Mouse (Mus musculus): ENCODE measurements around the gene Zfp148. TPM values are rescaled to one million over a fixed set of nuclear protein-coding genes. Genes with fewer than 3 reads are reported as not detected.
"Not testable (repeated sequence)": the region's sequence is repeated elsewhere in the genome, so short reads cannot be mapped to it uniquely, and the experiment has no call there.

The Zfp148 gene
- 49.3 and 55.3 TPM in 2 replicates for polyA plus RNA-seq (2015; fragmentation: Nextera tagmentation; extraction: Ambion mirVana)

- H3K27me3 ChIP-seq (replicated peaks); H3K9me3 ChIP-seq; H3K4me1 ChIP-seq (replicated peaks); H3K36me3 ChIP-seq: not testable (repeated sequence)
- Histone ChIP-seq H3K9ac (peak within 1 kb of the TSS; percentile 97), H3K4me2 (replicated peaks) (peak within 1 kb of the TSS; percentile 81), H3K27ac (peak within 1 kb of the TSS; percentile 91), H3K4me3 (replicated peaks) (peak within 1 kb of the TSS; percentile 93)
- peak; percentile 93 for ATAC-seq
- 2% methylated on average over 47 of the region's 50 CpGs for WGBS
Measured at GRCm38 (mm10) chr16:33379944-33380881, at the start of gene Zfp148. Zfp148 (plus strand) TSS chr16:33380836.

- no peaks in the 10 kb centered on the region for H3K36me3 ChIP-seq
- no peak overlapping the region for H3K9ac ChIP-seq
- no peaks in the 10 kb centered on the region for H3K27me3 ChIP-seq (replicated peaks)
- H3K27ac ChIP-seq: no peak overlapping the region
- H3K9me3 ChIP-seq: no peaks in the 10 kb centered on the region
- no peak for ATAC-seq
- no peak overlapping the region for H3K4me2 ChIP-seq (replicated peaks)
- 69% methylated on average over 14 of the region's 14 CpGs for WGBS
- H3K4me3 ChIP-seq (replicated peaks): no peak overlapping the region
- peaks cover 4% of the 10 kb centered on the region; the same call in 1 of the 2 replicates for H3K4me1 ChIP-seq (replicated peaks)
Measured at GRCm38 (mm10) chr16:33333015-33333414, 47.6 kb upstream of the Zfp148 start.

- Histone ChIP-seq H3K27ac (no peak overlapping the region), H3K9ac (no peak overlapping the region), H3K36me3 (no peaks in the 10 kb centered on the region), H3K4me3 (replicated peaks) (no peak overlapping the region), H3K27me3 (replicated peaks) (no peaks in the 10 kb centered on the region), H3K9me3 (no peaks in the 10 kb centered on the region), H3K4me2 (replicated peaks) (peak overlapping the region; percentile 40), H3K4me1 (replicated peaks) (peaks cover 4% of the 10 kb centered on the region; the same call in 1 of the 2 replicates)
- WGBS: 10% methylated on average over 8 of the region's 8 CpGs
- peak; percentile 77 for ATAC-seq
Measured at GRCm38 (mm10) chr16:33337177-33337576, 43.5 kb upstream of the Zfp148 start.

GRCm38 (mm10) chr16:33337681-33338080 is 43.0 kb upstream of the Zfp148 start:
- Histone ChIP-seq H3K9me3 (no peaks in the 10 kb centered on the region), H3K9ac (no peak overlapping the region), H3K36me3 (no peaks in the 10 kb centered on the region), H3K27ac (no peak overlapping the region), H3K4me1 (replicated peaks) (peaks cover 4% of the 10 kb centered on the region; the same call in 1 of the 2 replicates), H3K27me3 (replicated peaks) (no peaks in the 10 kb centered on the region), H3K4me3 (replicated peaks) (no peak overlapping the region), H3K4me2 (replicated peaks) (peak overlapping the region; percentile 40)
- ATAC-seq: peak; percentile 34; the same call in 1 of the 2 replicates
- WGBS: 65% methylated on average over 10 of the region's 10 CpGs

- Histone ChIP-seq H3K4me3 (replicated peaks) (no peak overlapping the region), H3K4me2 (replicated peaks) (no peak overlapping the region), H3K4me1 (replicated peaks) (peaks cover 4% of the 10 kb centered on the region; the same call in 1 of the 2 replicates), H3K9me3 (no peaks in the 10 kb centered on the region), H3K27me3 (replicated peaks) (no peaks in the 10 kb centered on the region), H3K9ac (no peak overlapping the region), H3K27ac (no peak overlapping the region), H3K36me3 (no peaks in the 10 kb centered on the region)
- WGBS: 34% methylated on average over 4 of the region's 4 CpGs
- ATAC-seq: no peak
Measured at GRCm38 (mm10) chr16:33338492-33338891, 42.1 kb upstream of the Zfp148 start.

GRCm38 (mm10) chr16:33339476-33339875 is 41.2 kb upstream of the Zfp148 start:
- Histone ChIP-seq H3K9me3 (no peaks in the 10 kb centered on the region), H3K36me3 (no peaks in the 10 kb centered on the region), H3K27me3 (replicated peaks) (no peaks in the 10 kb centered on the region), H3K9ac (no peak overlapping the region), H3K4me3 (replicated peaks) (no peak overlapping the region), H3K4me1 (replicated peaks) (peaks cover 8% of the 10 kb centered on the region; the same call in 1 of the 2 replicates), H3K4me2 (replicated peaks) (no peak overlapping the region), H3K27ac (no peak overlapping the region)
- 65% methylated on average over 2 of the region's 2 CpGs for WGBS
- no peak for ATAC-seq

- H3K36me3 ChIP-seq: no peaks in the 10 kb centered on the region
- H3K27ac ChIP-seq: no peak overlapping the region
- no peak overlapping the region for H3K4me2 ChIP-seq (replicated peaks)
- no peaks in the 10 kb centered on the region for H3K9me3 ChIP-seq
- H3K4me1 ChIP-seq (replicated peaks): peaks cover 9% of the 10 kb centered on the region; the same call in 1 of the 2 replicates
- no peak for ATAC-seq
- 48% methylated on average over 1 of the region's 1 CpGs for WGBS
- H3K4me3 ChIP-seq (replicated peaks): no peak overlapping the region
- no peaks in the 10 kb centered on the region for H3K27me3 ChIP-seq (replicated peaks)
- no peak overlapping the region for H3K9ac ChIP-seq
Measured at GRCm38 (mm10) chr16:33342356-33342755, 38.3 kb upstream of the Zfp148 start.

GRCm38 (mm10) chr16:33343106-33343505 is 37.5 kb upstream of the Zfp148 start:
- H3K27ac ChIP-seq: no peak overlapping the region

GRCm38 (mm10) chr16:33343601-33344000 is 37.0 kb upstream of the Zfp148 start:
- H3K9ac ChIP-seq: no peak overlapping the region
- 0 out of 2 replicates have a peak, but pooled peaks cover 9% of the 10 kb centered on the region for H3K4me1 ChIP-seq (replicated peaks)
- H3K36me3 ChIP-seq: no peaks in the 10 kb centered on the region
- no peaks in the 10 kb centered on the region for H3K9me3 ChIP-seq
- H3K27ac ChIP-seq: no peak overlapping the region
- no peak for ATAC-seq
- no peak overlapping the region for H3K4me3 ChIP-seq (replicated peaks)
- 81% methylated on average over 7 of the region's 7 CpGs for WGBS
- no peak overlapping the region for H3K4me2 ChIP-seq (replicated peaks)
- no peaks in the 10 kb centered on the region for H3K27me3 ChIP-seq (replicated peaks)

More at GRCm38 (mm10) chr16:33343106-33343505, 37.5 kb upstream of the Zfp148 start:
- no peak overlapping the region for H3K4me2 ChIP-seq (replicated peaks)
- no peaks in the 10 kb centered on the region for H3K9me3 ChIP-seq
- H3K36me3 ChIP-seq: no peaks in the 10 kb centered on the region
- WGBS: 54% methylated on average over 5 of the region's 5 CpGs
- H3K4me3 ChIP-seq (replicated peaks): no peak overlapping the region
- no peak for ATAC-seq
- H3K27me3 ChIP-seq (replicated peaks): no peaks in the 10 kb centered on the region
- 0 out of 2 replicates have a peak, but pooled peaks cover 9% of the 10 kb centered on the region for H3K4me1 ChIP-seq (replicated peaks)
- H3K9ac ChIP-seq: no peak overlapping the region

GRCm38 (mm10) chr16:33344379-33344778 is 36.3 kb upstream of the Zfp148 start:
- Histone ChIP-seq H3K27ac (peak overlapping the region; percentile 1; the same call in 1 of the 2 replicates), H3K4me1 (replicated peaks) (0 out of 2 replicates have a peak, but pooled peaks cover 9% of the 10 kb centered on the region), H3K9ac (no peak overlapping the region), H3K9me3 (no peaks in the 10 kb centered on the region), H3K36me3 (no peaks in the 10 kb centered on the region), H3K4me2 (replicated peaks) (peak overlapping the region; percentile 26; the same call in 1 of the 2 replicates), H3K4me3 (replicated peaks) (no peak overlapping the region), H3K27me3 (replicated peaks) (no peaks in the 10 kb centered on the region)
- WGBS: 54% methylated on average over 9 of the region's 9 CpGs
- no peak for ATAC-seq

GRCm38 (mm10) chr16:33344875-33345274 is 35.8 kb upstream of the Zfp148 start:
- Histone ChIP-seq H3K4me1 (replicated peaks) (0 out of 2 replicates have a peak, but pooled peaks cover 9% of the 10 kb centered on the region), H3K27me3 (replicated peaks) (no peaks in the 10 kb centered on the region), H3K36me3 (no peaks in the 10 kb centered on the region), H3K27ac (no peak overlapping the region), H3K4me2 (replicated peaks) (peak overlapping the region; percentile 26; the same call in 1 of the 2 replicates), H3K9ac (no peak overlapping the region), H3K9me3 (no peaks in the 10 kb centered on the region), H3K4me3 (replicated peaks) (no peak overlapping the region)
- 72% methylated on average over 4 of the region's 4 CpGs for WGBS
- ATAC-seq: no peak

GRCm38 (mm10) chr16:33346376-33346775 is 34.3 kb upstream of the Zfp148 start:
- Histone ChIP-seq H3K27me3 (replicated peaks) (no peaks in the 10 kb centered on the region), H3K4me3 (replicated peaks) (no peak overlapping the region), H3K4me1 (replicated peaks) (0 out of 2 replicates have a peak, but pooled peaks cover 9% of the 10 kb centered on the region), H3K27ac (0 out of 2 replicates have a peak overlapping the region, but pooled peaks have one; percentile 3), H3K9me3 (no peaks in the 10 kb centered on the region), H3K9ac (no peak overlapping the region), H3K36me3 (no peaks in the 10 kb centered on the region), H3K4me2 (replicated peaks) (no peak overlapping the region)
- 28% methylated on average over 3 of the region's 3 CpGs for WGBS
- no peak for ATAC-seq
